Comparison of ENCODE assay signal across 11 mouse cellular contexts in genomic region chr10:50137783-50138182, GRCm38 (mm10).
DNase-seq lines count a peak whose midpoint lies in the region; ATAC-seq and TF ChIP-seq lines count a peak whose summit lies in the region.
"Had no signal": no experiment of that assay in that cellular context is flagged by ENCODE, and none has a peak within 500 bp of the region (broad histone marks: within the 10 kb centered on the region; RNA-seq: fewer than 3 reads in every experiment).

No protein-coding gene starts in this region.

- H3K4me1 ChIP-seq in embryonic facial prominence, embryonic 14.5 days (ENCODE audit: control insufficient read depth, insufficient read depth, low read length) = no peaks in the 10 kb centered on the region
- no peaks in the 10 kb centered on the region for H3K4me1 ChIP-seq in embryonic facial prominence, embryonic 10.5 days
- no peaks in the 10 kb centered on the region for H3K4me1 ChIP-seq in kidney, adult 2 months (ENCODE audit: control insufficient read depth, insufficient read depth, low read length)
- H3K4me1 ChIP-seq in stomach, embryonic 14.5 days (ENCODE audit: control insufficient read depth, insufficient read depth, low read length) = no peaks in the 10 kb centered on the region
- no peaks in the 10 kb centered on the region for H3K4me1 ChIP-seq in stomach, postnatal 0 days (replicated peaks; ENCODE audit: control insufficient read depth, insufficient read depth)
- H3K4me1 ChIP-seq: heart, embryonic 12.5 days; limb, embryonic 15.5 days had no signal

- no peaks in the 10 kb centered on the region for H3K9me3 ChIP-seq in embryonic facial prominence, embryonic 14.5 days (ENCODE audit: control insufficient read depth, low read length)
- no peaks in the 10 kb centered on the region for H3K9me3 ChIP-seq in embryonic facial prominence, embryonic 10.5 days
- H3K9me3 ChIP-seq in stomach, embryonic 14.5 days (ENCODE audit: control insufficient read depth, low read depth, low read length) = no peaks in the 10 kb centered on the region
- H3K9me3 ChIP-seq in stomach, postnatal 0 days (ENCODE audit: control insufficient read depth, low read length) = no peaks in the 10 kb centered on the region
- H3K9me3 ChIP-seq: heart, embryonic 12.5 days; limb, embryonic 15.5 days had no signal

- no peak for TF ChIP-seq CTCF in kidney, adult 2 months (conservative IDR thresholded peaks at IDR 0.05; ENCODE audit: insufficient read depth, insufficient read length, low read depth, low read length)
- no peak for TF ChIP-seq CTCF in stomach, postnatal 0 days (IDR thresholded peaks at IDR 0.05; ENCODE audit: low read depth)

- H3K36me3 ChIP-seq in embryonic facial prominence, embryonic 14.5 days (ENCODE audit: control insufficient read depth, insufficient read depth, low read length) = no peaks in the 10 kb centered on the region
- H3K36me3 ChIP-seq in embryonic facial prominence, embryonic 10.5 days (replicated peaks) = no peaks in the 10 kb centered on the region
- H3K36me3 ChIP-seq in kidney, adult 2 months (ENCODE audit: control insufficient read depth, insufficient read depth, low read length) = no peaks in the 10 kb centered on the region
- H3K36me3 ChIP-seq in stomach, embryonic 14.5 days (ENCODE audit: control insufficient read depth, insufficient read depth, low read length) = no peaks in the 10 kb centered on the region
- no peaks in the 10 kb centered on the region for H3K36me3 ChIP-seq in stomach, postnatal 0 days (ENCODE audit: control insufficient read depth, insufficient read depth, low read length)
- H3K36me3 ChIP-seq: heart, embryonic 12.5 days; limb, embryonic 15.5 days had no signal

- TF ChIP-seq POLR2A in kidney, adult 2 months (IDR thresholded peaks at IDR 0.05; ENCODE audit: low read depth, low read length) = no peak

- no peaks in the 10 kb centered on the region for H3K27me3 ChIP-seq in embryonic facial prominence, embryonic 14.5 days (replicated peaks; ENCODE audit: control insufficient read depth, insufficient read depth, low read length)
- H3K27me3 ChIP-seq in embryonic facial prominence, embryonic 10.5 days (replicated peaks; ENCODE audit: low read depth, poor library complexity, severe bottlenecking) = no peaks in the 10 kb centered on the region
- no peaks in the 10 kb centered on the region for H3K27me3 ChIP-seq in kidney, adult 2 months (replicated peaks; ENCODE audit: control insufficient read depth, insufficient read depth, low read length)
- H3K27me3 ChIP-seq in stomach, embryonic 14.5 days (ENCODE audit: control insufficient read depth, insufficient read depth, low read length) = no peaks in the 10 kb centered on the region
- H3K27me3 ChIP-seq in stomach, postnatal 0 days (ENCODE audit: control insufficient read depth, insufficient read depth, low read length) = no peaks in the 10 kb centered on the region
- H3K27me3 ChIP-seq: heart, embryonic 12.5 days; limb, embryonic 15.5 days had no signal

- 68% methylated on average over 7 of the region's 7 CpGs for WGBS in embryonic facial prominence, embryonic 14.5 days
- WGBS in embryonic facial prominence, embryonic 10.5 days = 87% methylated on average over 7 of the region's 7 CpGs
- WGBS in kidney, adult 2 months = 29% methylated on average over 7 of the region's 7 CpGs
- WGBS in stomach, embryonic 14.5 days = 28% methylated on average over 7 of the region's 7 CpGs
- 30% methylated on average over 7 of the region's 7 CpGs for WGBS in stomach, postnatal 0 days

- no peak overlapping the region for H3K4me3 ChIP-seq in embryonic facial prominence, embryonic 14.5 days (ENCODE audit: low read depth, low read length)
- H3K4me3 ChIP-seq in embryonic facial prominence, embryonic 10.5 days = no peak overlapping the region
- H3K4me3 ChIP-seq in kidney, adult 2 months (ENCODE audit: insufficient read depth, low read depth, low read length) = no peak overlapping the region
- no peak overlapping the region for H3K4me3 ChIP-seq in stomach, embryonic 14.5 days (ENCODE audit: low read depth, low read length)
- H3K4me3 ChIP-seq in stomach, postnatal 0 days (ENCODE audit: low read depth, low read length) = no peak overlapping the region
- H3K4me3 ChIP-seq: heart, embryonic 12.5 days; limb, embryonic 15.5 days had no signal

- no peak overlapping the region for H3K4me2 ChIP-seq in embryonic facial prominence, embryonic 14.5 days (ENCODE audit: low read depth, low read length)
- no peak overlapping the region for H3K4me2 ChIP-seq in stomach, embryonic 14.5 days (replicated peaks; ENCODE audit: low read depth, low read length)
- no peak overlapping the region for H3K4me2 ChIP-seq in stomach, postnatal 0 days (replicated peaks; ENCODE audit: low read depth)
- H3K4me2 ChIP-seq: heart, embryonic 12.5 days; limb, embryonic 15.5 days; midbrain, embryonic 11.5 days had no signal

- no peak for TF ChIP-seq EP300 in stomach, postnatal 0 days (optimal IDR thresholded peaks at IDR 0.05)

- no peak for ATAC-seq in embryonic facial prominence, embryonic 14.5 days (ENCODE audit: low read depth)
- ATAC-seq in stomach, embryonic 14.5 days (ENCODE audit: insufficient number of reproducible peaks, insufficient read depth, low FRiP score, low read depth) = peak; percentile 53; the same call in 1 of the 2 replicates
- no peak for ATAC-seq in stomach, postnatal 0 days (ENCODE audit: low FRiP score, low TSS enrichment)

- H3K27ac ChIP-seq in embryonic facial prominence, embryonic 14.5 days (replicated peaks; ENCODE audit: low read depth, low read length) = no peak overlapping the region
- no peak overlapping the region for H3K27ac ChIP-seq in embryonic facial prominence, embryonic 10.5 days (replicated peaks)
- no peak overlapping the region for H3K27ac ChIP-seq in kidney, adult 2 months (ENCODE audit: insufficient read depth, low read depth, low read length)
- no peak overlapping the region for H3K27ac ChIP-seq in stomach, embryonic 14.5 days (ENCODE audit: low read length)
- H3K27ac ChIP-seq in stomach, postnatal 0 days (replicated peaks) = no peak overlapping the region
- H3K27ac ChIP-seq: limb, embryonic 15.5 days had no signal

- no peak overlapping the region for H3K9ac ChIP-seq in embryonic facial prominence, embryonic 14.5 days (ENCODE audit: low read depth, low read length)
- H3K9ac ChIP-seq in stomach, embryonic 14.5 days (replicated peaks; ENCODE audit: low read depth, low read length) = no peak overlapping the region
- H3K9ac ChIP-seq in stomach, postnatal 0 days (ENCODE audit: low read length) = no peak overlapping the region
- H3K9ac ChIP-seq: heart, embryonic 12.5 days; limb, embryonic 15.5 days had no signal

- peak; percentile 10 for DNase-seq in embryonic facial prominence, embryonic 14.5 days (ENCODE audit: low spot score)
- DNase-seq in embryonic facial prominence, embryonic 10.5 days (ENCODE audit: low spot score) = no peak
- DNase-seq in kidney, postnatal 10 days = peak; percentile 33
- DNase-seq in kidney, adult 2 months = no peak
- no peak for DNase-seq in stomach, postnatal 0 days (ENCODE audit: low spot score)
- DNase-seq in thymus, postnatal 4 days = no peak
- no peak for DNase-seq in thymus, adult 18-20 months

Comparison
In these comparisons a context has a peak if more than half of its experiments do, and no peak if none do; other contexts are left out.
1. DNase-seq: peak in embryonic facial prominence, embryonic 14.5 days (single experiment) and kidney, postnatal 10 days (single experiment); none in embryonic facial prominence, embryonic 10.5 days (single experiment), kidney, adult 2 months (single experiment), stomach, postnatal 0 days (single experiment), thymus, postnatal 4 days (single experiment) and thymus, adult 18-20 months (0 of 2).